Mouse (Mus musculus) kidney, postnatal 0 days (tissue): ENCODE data around the gene Meaf6. TPM values are rescaled to one million over a fixed set of nuclear protein-coding genes. Genes with fewer than 3 reads are reported as not detected.

Experiments
- ATAC-seq: fragments of 200-750 bp; cut with Nextera tagmentation; replicated peaks from 2 replicates; pipeline ENCODE4 v1.8.0; 2017; ENCODE audit warnings: low read depth, moderate number of reproducible peaks, moderate TSS enrichment, moderate library complexity; ENCODE audit not compliant: low FRiP score
- DNase-seq: peaks from one replicate; pipeline ENCODE4 v3.0.0-alpha.2; 2016; ENCODE audit warnings: low spot score
- H3K27ac ChIP-seq: fragments of 300-500 bp; sonication (generic); 2 replicates; pipeline ENCODE4 v1.5.1; 2014; ENCODE audit warnings: mild to moderate bottlenecking
- H3K27me3 ChIP-seq: fragments of 300-500 bp; sonication (generic); 2 replicates; pipeline ENCODE4 v1.6.1; 2014; ENCODE audit warnings: low read length, mixed read lengths; ENCODE audit not compliant: insufficient read depth
- H3K36me3 ChIP-seq: fragments of 300-500 bp; sonication (generic); 2 replicates; pipeline ENCODE4 v1.6.1; 2014; ENCODE audit warnings: low read length, mixed read lengths; ENCODE audit not compliant: insufficient read depth
- H3K4me1 ChIP-seq: fragments of 300-500 bp; sonication (generic); replicated peaks from 2 replicates; pipeline ENCODE4 v1.6.1; 2014; ENCODE audit warnings: antibody characterized with exemption, low read length, mixed read lengths; ENCODE audit not compliant: insufficient read depth
- H3K4me2 ChIP-seq: fragments of 300-500 bp; sonication (generic); 2 replicates; pipeline ENCODE4 v1.6.1; 2014; ENCODE audit warnings: mild to moderate bottlenecking, low read length, moderate library complexity, mixed read lengths
- H3K4me3 ChIP-seq: fragments of 300-500 bp; sonication (generic); replicated peaks from 2 replicates; pipeline ENCODE4 v1.5.1; 2014; ENCODE audit warnings: low read depth, low read length
- H3K9ac ChIP-seq: fragments of 300-500 bp; sonication (generic); 2 replicates; pipeline ENCODE4 v1.6.1; 2014; ENCODE audit warnings: low read depth, low read length
- H3K9me3 ChIP-seq: fragments of 300-500 bp; sonication (generic); replicated peaks from 2 replicates; pipeline ENCODE4 v1.6.1; 2016; ENCODE audit warnings: low read length, inconsistent platforms, mixed read lengths
- CTCF ChIP-seq: IDR thresholded peaks from 2 replicates; pipeline ENCODE4 v1.5.1; 2016; ENCODE audit warnings: antibody characterized with exemption, low read depth, mild to moderate bottlenecking, moderate library complexity
- WGBS: fragments of 180-500 bp; shearing (Covaris S2); extraction: QIAGEN DNeasy Blood & Tissue Kit; methylation state at CpG from one replicate; pipeline ENCODE4 v1.1.7; 2014; 5-methylcytosine and 5-hydroxymethylcytosine counted together
- polyA plus RNA-seq: library from polyadenylated mRNA; unstranded; fragments of >200 nt; fragmentation: Nextera tagmentation; extraction: Ambion mirVana; gene quantifications from 2 replicates; pipeline ENCODE4 v1.2.1, GENCODE M21; 2015

Meaf6 gene
- polyA plus RNA-seq, 1 experiment from 2014 or later = 50.8 TPM

DNA sequence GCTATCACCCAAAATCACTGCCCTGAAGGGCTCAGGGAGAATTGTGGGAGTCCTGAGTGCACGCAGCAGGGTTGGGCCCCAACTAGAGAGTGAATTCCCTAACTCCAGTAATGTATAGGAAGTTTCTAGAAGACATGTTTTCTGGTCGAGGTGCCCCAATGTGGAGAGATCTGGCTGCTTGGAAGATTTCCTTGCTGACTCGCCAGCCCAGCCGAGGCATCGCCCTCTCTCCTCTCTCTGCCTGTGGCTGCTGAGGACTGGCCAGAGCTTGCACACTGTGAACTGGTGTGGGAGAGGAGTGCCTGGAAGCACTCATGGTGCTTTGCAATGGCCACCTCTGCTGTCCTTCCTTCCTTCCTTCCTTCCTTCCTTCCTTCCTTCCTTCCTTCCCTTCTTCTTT, 49.7 kb downstream of the Meaf6 start:
- Histone ChIP-seq H3K27me3 (no peaks in the 10 kb centered on the region), H3K4me3 (no peak overlapping the region), H3K9ac (no peak overlapping the region), H3K4me1 (no peaks in the 10 kb centered on the region), H3K4me2 (no peak overlapping the region), H3K27ac (no peak overlapping the region), H3K36me3 (no peaks in the 10 kb centered on the region), H3K9me3 (no peaks in the 10 kb centered on the region)
- ATAC-seq (no peak), DNase-seq (no peak)
- 80% methylated on average over 5 of the region's 5 CpGs for WGBS
- no peak for TF ChIP-seq CTCF

DNA sequence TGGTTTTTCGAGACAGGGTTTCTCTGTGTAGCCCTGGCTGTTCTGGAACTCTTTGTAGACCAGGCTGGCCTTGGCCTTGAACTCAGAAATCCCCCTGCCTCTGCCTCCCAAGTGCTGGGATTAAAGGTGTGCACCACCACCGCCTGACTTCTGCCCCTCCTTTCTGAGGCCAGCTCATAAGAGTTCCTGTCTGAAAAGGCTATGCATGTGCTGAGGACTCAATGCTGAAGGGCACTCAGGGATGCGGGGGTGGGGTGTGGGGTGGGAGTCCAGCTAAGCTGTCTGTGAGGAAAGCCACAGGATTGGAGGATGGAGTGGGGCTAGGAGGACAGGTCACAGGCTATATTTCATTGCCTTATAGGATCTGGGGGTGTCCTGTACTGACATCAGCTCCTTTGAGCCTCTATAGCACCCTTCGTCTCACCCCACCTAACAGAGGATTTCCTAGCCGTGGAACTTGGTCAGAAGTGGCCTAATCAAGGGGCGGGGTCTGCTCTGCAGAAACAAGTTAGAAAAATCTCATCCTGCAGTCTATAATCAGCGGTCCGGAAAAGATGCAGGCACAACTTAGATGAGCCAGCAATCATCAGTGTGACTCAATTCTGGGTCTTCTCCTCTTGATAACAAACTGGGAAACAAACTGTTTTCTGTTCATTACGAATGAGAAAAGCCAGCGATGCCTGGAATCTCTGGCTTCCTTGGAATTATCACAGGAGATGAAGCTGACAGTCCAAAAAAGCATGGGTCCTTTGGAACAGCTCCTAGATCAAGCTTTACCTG, 50.3 kb downstream of the Meaf6 start:
- DNase-seq = no peak
- 79% methylated on average over 10 of the region's 10 CpGs for WGBS
- Histone ChIP-seq H3K9me3 (no peaks in the 10 kb centered on the region), H3K4me3 (no peak overlapping the region), H3K9ac (no peak overlapping the region), H3K4me2 (no peak overlapping the region), H3K27ac (no peak overlapping the region), H3K36me3 (no peaks in the 10 kb centered on the region), H3K27me3 (no peaks in the 10 kb centered on the region), H3K4me1 (no peaks in the 10 kb centered on the region)
- TF ChIP-seq CTCF = no peak
- no peak for ATAC-seq

DNA sequence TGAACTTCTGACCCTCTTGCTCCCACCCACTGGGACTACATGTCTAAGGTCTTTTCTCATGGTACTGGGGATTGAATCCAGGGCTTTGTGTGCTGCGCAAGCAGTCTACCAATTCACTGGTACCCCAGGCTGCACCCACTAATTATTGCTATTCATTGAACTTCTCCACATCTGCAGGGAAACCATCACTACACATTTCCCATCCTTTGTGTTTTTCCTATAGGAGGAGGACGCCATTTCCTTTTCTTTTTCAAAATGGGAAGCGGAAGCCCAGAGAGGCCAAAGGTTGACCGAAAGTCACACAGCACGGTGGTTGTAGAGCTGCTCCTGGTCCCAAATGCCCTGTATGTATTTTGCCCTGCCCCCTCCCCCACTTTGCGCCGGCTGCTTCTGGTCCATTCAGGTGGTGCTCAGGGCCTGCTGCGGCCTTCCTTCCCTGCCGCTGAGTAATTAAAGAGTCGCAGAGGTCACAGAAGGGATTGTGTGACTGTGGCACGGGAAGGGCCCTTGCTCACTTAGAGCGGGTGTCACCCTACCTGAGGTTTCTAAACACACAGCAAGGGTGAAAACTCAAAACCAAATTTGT, 51.5 kb downstream of the Meaf6 start:
- no peak for DNase-seq
- TF ChIP-seq CTCF = no peak

DNA sequence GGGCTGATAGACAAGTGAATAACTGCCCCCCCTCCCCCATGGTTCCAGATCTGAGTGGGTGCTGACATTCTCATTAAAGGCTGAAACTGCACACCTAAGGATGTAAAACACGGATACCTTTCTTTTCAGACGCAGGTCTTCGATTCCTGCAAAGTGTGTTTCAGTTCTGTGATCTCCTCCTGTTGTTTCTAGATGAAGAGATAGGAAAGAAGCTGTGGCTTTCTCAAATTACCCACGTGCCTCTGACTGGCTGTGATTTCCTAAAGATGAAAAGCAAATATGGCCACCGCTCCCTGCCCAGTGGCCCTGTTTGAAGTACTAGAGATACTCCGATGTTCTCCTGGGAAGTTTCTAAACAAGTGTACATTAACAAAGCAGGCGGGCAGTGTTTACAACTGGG, 53.4 kb downstream of the Meaf6 start:
- Histone ChIP-seq H3K27me3 (no peaks in the 10 kb centered on the region), H3K36me3 (no peaks in the 10 kb centered on the region), H3K4me1 (no peaks in the 10 kb centered on the region), H3K27ac (no peak overlapping the region), H3K9ac (no peak overlapping the region), H3K9me3 (no peaks in the 10 kb centered on the region), H3K4me3 (no peak overlapping the region), H3K4me2 (no peak overlapping the region)
- TF ChIP-seq CTCF = no peak
- ATAC-seq (no peak), DNase-seq (no peak)
- 41% methylated on average over 7 of the region's 7 CpGs for WGBS

More for the DNA sequence above, 51.5 kb downstream of the Meaf6 start:
- 56% methylated on average over 12 of the region's 12 CpGs for WGBS
- Histone ChIP-seq H3K4me3 (no peak overlapping the region), H3K27ac (no peak overlapping the region), H3K4me2 (no peak overlapping the region), H3K9me3 (no peaks in the 10 kb centered on the region), H3K27me3 (no peaks in the 10 kb centered on the region), H3K9ac (no peak overlapping the region), H3K4me1 (no peaks in the 10 kb centered on the region), H3K36me3 (no peaks in the 10 kb centered on the region)
- ATAC-seq = no peak

DNA sequence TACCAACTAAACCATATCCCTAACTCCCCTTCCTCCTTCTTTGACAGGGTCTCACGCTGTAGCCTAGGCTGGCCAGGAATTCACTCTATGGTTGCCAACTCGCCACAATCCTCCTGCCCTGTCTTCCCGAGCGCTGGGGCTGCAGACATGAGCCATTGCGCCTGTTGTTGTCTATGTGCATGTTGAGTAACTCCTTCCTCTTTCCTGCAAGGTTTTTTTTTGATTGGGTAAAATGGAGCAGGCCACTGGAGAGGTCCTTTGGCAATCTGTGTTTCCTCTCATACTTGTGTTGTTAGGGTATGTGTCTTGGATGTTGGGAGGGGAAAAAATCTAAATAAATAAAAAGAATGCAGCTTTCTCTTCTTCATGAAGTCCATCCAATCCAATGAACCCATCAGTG, 59.3 kb downstream of the Meaf6 start:
- H3K27ac ChIP-seq = no peak overlapping the region
- no peak overlapping the region for H3K4me3 ChIP-seq
- no peaks in the 10 kb centered on the region for H3K9me3 ChIP-seq
- DNase-seq (no peak), ATAC-seq (no peak)
- H3K4me2 ChIP-seq = no peak overlapping the region
- no peaks in the 10 kb centered on the region for H3K27me3 ChIP-seq
- H3K4me1 ChIP-seq = no peaks in the 10 kb centered on the region
- 82% methylated on average over 5 of the region's 5 CpGs for WGBS
- no peak for TF ChIP-seq CTCF
- no peaks in the 10 kb centered on the region for H3K36me3 ChIP-seq
- no peak overlapping the region for H3K9ac ChIP-seq

DNA sequence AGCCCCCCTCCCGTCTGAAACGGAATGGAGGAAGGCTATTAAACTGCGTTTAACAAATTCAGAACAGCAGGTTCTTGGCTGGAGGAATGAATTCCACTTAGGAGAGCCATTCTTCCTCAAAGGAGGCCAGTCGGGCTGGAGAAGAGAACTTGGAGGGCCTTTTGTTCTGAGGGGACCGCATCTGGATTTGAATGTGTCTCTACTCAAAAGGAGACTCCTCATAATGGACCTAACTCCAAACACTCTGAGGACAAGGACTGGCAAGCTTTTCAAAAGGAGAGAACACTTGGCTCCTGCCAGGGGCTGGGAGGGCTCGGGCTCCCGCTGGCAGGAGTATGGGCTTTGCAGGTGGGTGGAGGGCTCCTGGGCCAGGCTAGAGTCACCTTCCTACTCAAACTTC, 59.7 kb downstream of the Meaf6 start:
- no peaks in the 10 kb centered on the region for H3K9me3 ChIP-seq
- DNase-seq = no peak
- H3K4me1 ChIP-seq = no peaks in the 10 kb centered on the region
- ATAC-seq = no peak
- H3K4me3 ChIP-seq = no peak overlapping the region
- WGBS = 36% methylated on average over 7 of the region's 7 CpGs
- H3K4me2 ChIP-seq = no peak overlapping the region
- TF ChIP-seq CTCF = no peak
- H3K27ac ChIP-seq = no peak overlapping the region
- no peaks in the 10 kb centered on the region for H3K36me3 ChIP-seq
- H3K27me3 ChIP-seq = no peaks in the 10 kb centered on the region
- H3K9ac ChIP-seq = no peak overlapping the region
